Mouse (Mus musculus) stomach, embryonic 15.5 days (tissue): ENCODE measurements around the gene Gm3043. TPM values are rescaled to one million over a fixed set of nuclear protein-coding genes. Genes with fewer than 3 reads are reported as not detected.
"Not testable (repeated sequence)": the region's sequence is repeated elsewhere in the genome, so short reads cannot be mapped to it uniquely, and the experiment has no call there.

Experiments
- ATAC-seq: fragments of 200-750 bp; cut with Nextera tagmentation; 2 replicates; pipeline ENCODE4 v1.8.0; 2017; ENCODE audit warnings: low read depth, moderate number of reproducible peaks, moderate TSS enrichment; ENCODE audit not compliant: insufficient read depth, low FRiP score
- H3K27ac ChIP-seq: fragments of 300-500 bp; sonication (generic); 2 replicates; pipeline ENCODE4 v1.5.1; 2015; ENCODE audit warnings: mild to moderate bottlenecking, inconsistent platforms
- H3K27me3 ChIP-seq: fragments of 300-500 bp; sonication (generic); replicated peaks from 2 replicates; pipeline ENCODE4 v1.6.1; 2015; ENCODE audit warnings: inconsistent platforms
- H3K36me3 ChIP-seq: fragments of 300-500 bp; sonication (generic); 2 replicates; pipeline ENCODE4 v1.6.1; 2015; ENCODE audit warnings: inconsistent platforms
- H3K4me1 ChIP-seq: fragments of 300-500 bp; sonication (generic); 2 replicates; pipeline ENCODE4 v1.6.1; 2015; ENCODE audit warnings: inconsistent platforms
- H3K4me2 ChIP-seq: fragments of 300-500 bp; sonication (generic); 2 replicates; pipeline ENCODE4 v1.6.1; 2015; ENCODE audit warnings: mild to moderate bottlenecking, inconsistent platforms
- H3K4me3 ChIP-seq: fragments of 300-500 bp; sonication (generic); replicated peaks from 2 replicates; pipeline ENCODE4 v1.5.1; 2015; ENCODE audit warnings: inconsistent platforms
- H3K9ac ChIP-seq: fragments of 300-500 bp; sonication (generic); 2 replicates; pipeline ENCODE4 v1.6.1; 2015; ENCODE audit warnings: inconsistent platforms
- H3K9me3 ChIP-seq: fragments of 300-500 bp; sonication (generic); 2 replicates; pipeline ENCODE4 v1.6.1; 2016; ENCODE audit warnings: inconsistent platforms
- WGBS: fragments of 180-500 bp; shearing (Covaris S2); methylation state at CpG from one replicate; pipeline ENCODE4 v1.1.7; 2015; 5-methylcytosine and 5-hydroxymethylcytosine counted together
- polyA plus RNA-seq: library from polyadenylated mRNA; unstranded; fragments of >200 nt; fragmentation: Nextera tagmentation; extraction: Ambion mirVana; gene quantifications from 2 replicates; pipeline ENCODE4 v1.2.1, GENCODE M21; 2015

Gm3043 gene
- polyA plus RNA-seq: not detected in 2 replicates

DNA sequence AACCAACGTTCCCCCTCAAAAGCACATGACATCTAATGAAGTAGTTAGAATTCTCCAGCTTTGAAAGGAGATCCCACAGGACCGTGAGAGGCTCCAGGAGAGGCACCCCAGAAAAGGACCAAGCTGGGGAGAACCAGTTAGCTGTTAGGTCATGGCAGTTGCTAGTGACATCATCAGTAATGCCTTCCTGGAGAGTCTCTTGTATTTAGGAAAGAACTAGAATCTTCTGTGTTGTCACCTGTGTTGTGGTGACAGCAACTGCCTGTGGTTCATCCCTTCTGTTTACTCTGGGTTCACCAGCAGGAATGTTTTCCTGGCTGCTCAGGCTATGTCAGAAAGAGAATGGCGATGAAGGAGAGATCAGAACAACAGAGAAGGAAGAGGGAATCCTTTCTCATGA is at the start of gene Gm3043:
Gene Gm3043 (plus strand): TSS at position 301 of the 400 bp plus-strand sequence.
- H3K36me3 ChIP-seq, H3K27me3 ChIP-seq, H3K9ac ChIP-seq, H3K4me2 ChIP-seq, H3K27ac ChIP-seq, H3K4me1 ChIP-seq, H3K4me3 ChIP-seq, H3K9me3 ChIP-seq, ATAC-seq: not testable (repeated sequence)
- WGBS: no CpG with 5 or more reads among the region's 3 CpGs

DNA sequence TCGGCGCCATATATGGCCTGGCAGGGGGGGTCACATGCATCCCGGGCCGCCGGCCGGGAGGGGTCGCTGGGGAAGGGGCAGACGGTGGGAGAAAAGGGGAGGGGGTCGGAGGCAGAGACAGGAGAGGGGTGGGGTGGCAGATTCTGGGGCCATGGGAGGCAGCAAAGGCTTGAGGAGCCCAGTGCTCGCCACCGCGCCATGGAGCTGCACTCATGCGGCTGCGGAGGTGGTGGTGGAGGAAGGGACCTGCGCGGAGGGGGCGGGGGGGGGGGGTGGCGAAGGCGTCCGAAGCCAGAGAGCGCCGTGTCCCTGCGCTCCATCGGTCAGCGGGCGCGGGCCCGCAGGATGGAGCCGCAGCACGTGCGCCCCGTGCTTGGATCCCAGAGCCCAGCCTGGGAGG is 36.9 kb upstream of the Gm3043 start, which contains the start of gene Gm3020:
Gene Gm3020 (plus strand): TSS at position 301 of the 400 bp plus-strand sequence.
- ATAC-seq, H3K27me3 ChIP-seq, H3K27ac ChIP-seq, H3K36me3 ChIP-seq, H3K4me3 ChIP-seq, H3K4me2 ChIP-seq, H3K9me3 ChIP-seq, H3K4me1 ChIP-seq, H3K9ac ChIP-seq: not testable (repeated sequence)
- no CpG with 5 or more reads among the region's 32 CpGs for WGBS

Other genes starting within 250 kb of the Gm3043 start
- not detected in 2 replicates for gene Gm10408, start 239.4 kb upstream of the Gm3043 start, polyA plus RNA-seq
- gene Gm3012, start 54.3 kb upstream of the Gm3043 start, polyA plus RNA-seq: not detected in 2 replicates
- 0.62 and 0.64 TPM in 2 replicates for gene Gm3020, start 36.8 kb upstream of the Gm3043 start, polyA plus RNA-seq
- gene Gm3002, start 121.3 kb downstream of the Gm3043 start, polyA plus RNA-seq: 0.12 TPM in 1 of 2 replicates, not detected in the other
- not detected in 2 replicates for gene Gm3033, start 157.5 kb downstream of the Gm3043 start, polyA plus RNA-seq
- 0.10 TPM in 1 of 2 replicates, not detected in the other for gene Gm2916, start 195.4 kb downstream of the Gm3043 start, polyA plus RNA-seq
- not detected in 2 replicates for gene Gm3029, start 243.0 kb downstream of the Gm3043 start, polyA plus RNA-seq